Mouse (Mus musculus): ENCODE results near the gene Ugt1a9. TPM values are rescaled to one million over a fixed set of nuclear protein-coding genes. Genes with fewer than 3 reads are reported as not detected.
"Not testable (repeated sequence)": the region's sequence is repeated elsewhere in the genome, so short reads cannot be mapped to it uniquely, and the experiment has no call there.

The Ugt1a9 gene
- total and polyA plus RNA-seq, 3 experiments = not detected

DNA sequence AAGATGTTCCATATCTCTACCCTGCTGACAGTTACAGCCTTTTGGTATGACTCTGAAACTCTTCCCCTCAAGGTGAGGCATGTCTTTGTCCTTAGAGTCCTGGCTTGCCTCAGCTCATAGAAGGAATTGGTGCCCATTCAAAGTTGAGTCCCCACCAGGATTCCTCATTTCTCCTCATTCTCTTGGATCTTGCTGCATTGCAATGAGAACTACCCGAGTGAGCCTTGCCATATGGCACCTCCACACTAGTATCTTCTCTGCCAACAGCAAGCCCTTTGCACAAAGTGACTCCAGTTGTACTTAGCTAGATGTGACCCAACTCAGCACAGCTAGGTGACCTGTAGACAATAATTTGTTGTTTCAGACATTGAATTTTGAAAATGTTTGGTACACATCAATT is 153.0 kb downstream of the Ugt1a9 start:
- in situ Hi-C loops (cut with MboI; ENCODE audit: low pct_ligation_motif_present, low pct_unique_long_range_greater_than_20kb, low sequenced_read_pairs) = no loop called here
- no peaks in the 10 kb centered on the region for H3K79me2 ChIP-seq (replicated peaks; ENCODE audit: control insufficient read depth, extremely low read depth, insufficient read depth, poor library complexity, severe bottlenecking)
- H3K4me3 ChIP-seq (replicated peaks in 1 of 3; ENCODE audit: low read depth in 2 of 3, low read length in 2 of 3, poor library complexity in 1 of 3) = no peak overlapping the region
- dilution Hi-C loops (cut with MboI; ENCODE audit: extremely low pct_ligation_motif_present, extremely low pct_unique_long_range_greater_than_20kb, low sequenced_read_pairs) = no loop called here
- no peaks in the 10 kb centered on the region for H3K36me3 ChIP-seq (replicated peaks in 1 of 2; ENCODE audit: control insufficient read depth in 1 of 2, insufficient read depth in 1 of 2, low read length in 1 of 2)
- TF ChIP-seq ZKSCAN1 (IDR thresholded peaks at IDR 0.05; ENCODE audit: borderline replicate concordance, low read depth, low read length) = no peak
- TF ChIP-seq UBTF (IDR thresholded peaks at IDR 0.05; ENCODE audit: low read depth, low read length) = no peak
- H3K9ac ChIP-seq (ENCODE audit: insufficient read depth, low read depth) = no peak overlapping the region
- H3K4me1 ChIP-seq (ENCODE audit: control insufficient read depth in 1 of 2, insufficient read depth in 2 of 2) = 0 out of 4 replicates have a peak, but pooled peaks cover 0 to 3% of the 10 kb centered on the region in 2 experiments
- no peak overlapping the region for H3K4me2 ChIP-seq (ENCODE audit: insufficient read depth, low read depth, poor library complexity, severe bottlenecking)
- no peak for DNase-seq (ENCODE audit: extremely low read depth)
- H3K27ac ChIP-seq (ENCODE audit: insufficient read depth, low read depth) = no peak overlapping the region
- H3K9me3 ChIP-seq (replicated peaks; ENCODE audit: low read length) = peaks cover 57% of the 10 kb centered on the region
- no peaks in the 10 kb centered on the region for H3K27me3 ChIP-seq (replicated peaks)

DNA sequence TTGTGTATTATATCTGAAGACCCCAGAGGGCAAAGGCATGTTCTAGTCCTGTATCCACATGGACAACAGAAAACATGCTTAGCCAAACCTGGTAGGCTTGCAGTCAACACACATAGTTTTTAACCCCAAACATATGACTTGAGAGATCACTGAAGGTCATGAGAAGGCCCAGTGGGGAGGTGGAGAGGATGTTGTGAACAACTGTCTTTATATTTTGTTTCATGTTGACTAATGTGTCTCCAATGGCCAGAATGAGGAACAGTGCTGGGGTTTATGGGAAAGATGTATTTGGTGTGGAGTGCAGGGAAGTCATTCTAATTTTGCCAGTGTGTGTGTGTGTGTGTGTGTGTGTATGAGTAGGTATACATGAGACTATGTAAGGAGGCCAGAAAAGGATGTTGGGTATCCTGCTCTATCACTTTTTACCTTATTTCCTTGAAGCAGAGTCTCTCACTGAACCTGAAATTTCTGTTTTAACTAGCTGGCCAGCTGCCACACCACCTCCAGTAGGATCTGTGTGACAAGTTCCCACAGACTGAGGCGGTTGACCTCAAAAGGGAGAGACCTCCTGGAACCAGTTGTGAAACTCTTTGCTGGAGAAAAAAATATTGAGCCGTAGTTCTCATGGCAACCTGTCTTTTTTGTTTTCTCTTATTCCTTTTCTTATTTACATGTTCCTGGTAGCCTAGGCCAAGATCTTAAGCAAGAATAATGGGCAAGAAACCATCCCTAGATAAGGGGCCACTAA is 153.6 kb downstream of the Ugt1a9 start:
- DNase-seq (ENCODE audit: extremely low read depth) = no peak
- Histone ChIP-seq H3K4me2 (ENCODE audit: insufficient read depth, low read depth, poor library complexity, severe bottlenecking) (no peak overlapping the region), H3K4me1 (ENCODE audit: control insufficient read depth in 1 of 2, insufficient read depth in 2 of 2) (0 out of 4 replicates have a peak, but pooled peaks cover 0 to 3% of the 10 kb centered on the region in 2 experiments), H3K36me3 (replicated peaks in 1 of 2; ENCODE audit: control insufficient read depth in 1 of 2, insufficient read depth in 1 of 2, low read length in 1 of 2) (no peaks in the 10 kb centered on the region), H3K9ac (ENCODE audit: insufficient read depth, low read depth) (no peak overlapping the region), H3K4me3 (replicated peaks in 1 of 3; ENCODE audit: low read depth in 2 of 3, low read length in 2 of 3, poor library complexity in 1 of 3) (no peak overlapping the region), H3K9me3 (replicated peaks; ENCODE audit: low read length) (peaks cover 53% of the 10 kb centered on the region), H3K27me3 (replicated peaks) (no peaks in the 10 kb centered on the region), H3K79me2 (replicated peaks; ENCODE audit: control insufficient read depth, extremely low read depth, insufficient read depth, poor library complexity, severe bottlenecking) (no peaks in the 10 kb centered on the region), H3K27ac (ENCODE audit: insufficient read depth, low read depth) (no peak overlapping the region)
- TF ChIP-seq MAX (IDR thresholded peaks at IDR 0.05; ENCODE audit: low read length) = no peak
- TF ChIP-seq EP300 (IDR thresholded peaks at IDR 0.05; ENCODE audit: low read length) = no peak
- TF ChIP-seq E2F4 (IDR thresholded peaks at IDR 0.05; ENCODE audit: insufficient replicate concordance, low read depth, low read length) = no peak
- TF ChIP-seq TCF12 (IDR thresholded peaks at IDR 0.05; ENCODE audit: low read depth, low read length) = no peak
- TF ChIP-seq NELFE (IDR thresholded peaks at IDR 0.05; ENCODE audit: low read depth, low read length) = no peak
- TF ChIP-seq MXI1 (IDR thresholded peaks at IDR 0.05; ENCODE audit: low read depth, low read length) = no peak
- no peak for TF ChIP-seq SMC3 (IDR thresholded peaks at IDR 0.05; ENCODE audit: low read depth, low read length)
- TF ChIP-seq ZMIZ1 (IDR thresholded peaks at IDR 0.05; ENCODE audit: low read depth, low read length) = no peak
- TF ChIP-seq MEF2A (IDR thresholded peaks at IDR 0.05; ENCODE audit: borderline replicate concordance, low read depth, low read length) = no peak
- TF ChIP-seq RCOR1 (conservative IDR thresholded peaks at IDR 0.05; ENCODE audit: low read depth, low read length) = no peak
- TF ChIP-seq ZC3H11A (IDR thresholded peaks at IDR 0.05; ENCODE audit: low read depth, low read length) = no peak
- TF ChIP-seq UBTF (IDR thresholded peaks at IDR 0.05; ENCODE audit: low read depth, low read length) = no peak
- TF ChIP-seq TBP (conservative IDR thresholded peaks at IDR 0.05; ENCODE audit: low read depth, low read length) = no peak
- dilution Hi-C loops (cut with MboI; ENCODE audit: extremely low pct_ligation_motif_present, extremely low pct_unique_long_range_greater_than_20kb, low sequenced_read_pairs) = no loop called here
- in situ Hi-C loops (cut with MboI; ENCODE audit: low pct_ligation_motif_present, low pct_unique_long_range_greater_than_20kb, low sequenced_read_pairs) = no loop called here

DNA sequence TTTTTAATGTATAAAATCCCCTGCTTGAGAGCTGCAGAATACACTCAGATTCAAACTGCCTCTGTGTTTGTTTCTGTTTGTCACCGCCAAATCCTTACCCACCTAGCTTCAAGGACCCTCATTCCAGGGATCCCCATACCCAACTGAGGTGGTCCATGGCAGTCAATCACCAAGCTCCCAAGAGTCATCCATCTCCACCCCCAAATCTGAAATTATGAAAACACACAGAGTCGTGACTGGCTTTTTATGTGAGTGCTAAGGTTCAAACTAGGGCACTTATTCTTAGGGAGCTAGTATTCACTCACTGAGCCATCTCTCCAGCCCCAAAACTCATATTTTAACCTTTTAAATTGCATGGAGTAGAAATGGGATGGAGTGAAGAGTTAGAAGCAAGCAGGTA is 154.7 kb downstream of the Ugt1a9 start:
- H3K27ac ChIP-seq (ENCODE audit: insufficient read depth, low read depth); H3K4me2 ChIP-seq (ENCODE audit: insufficient read depth, low read depth, poor library complexity, severe bottlenecking); H3K36me3 ChIP-seq (replicated peaks in 1 of 2; ENCODE audit: control insufficient read depth in 1 of 2, insufficient read depth in 1 of 2, low read length in 1 of 2); dilution Hi-C loops (cut with MboI; ENCODE audit: extremely low pct_ligation_motif_present, extremely low pct_unique_long_range_greater_than_20kb, low sequenced_read_pairs); H3K27me3 ChIP-seq (replicated peaks); H3K4me1 ChIP-seq (ENCODE audit: control insufficient read depth in 1 of 2, insufficient read depth in 2 of 2); H3K4me3 ChIP-seq (replicated peaks in 1 of 3; ENCODE audit: low read depth in 2 of 3, low read length in 2 of 3, poor library complexity in 1 of 3); H3K79me2 ChIP-seq (replicated peaks; ENCODE audit: control insufficient read depth, extremely low read depth, insufficient read depth, poor library complexity, severe bottlenecking); DNase-seq (ENCODE audit: extremely low read depth); H3K9ac ChIP-seq (ENCODE audit: insufficient read depth, low read depth); in situ Hi-C loops (cut with MboI; ENCODE audit: low pct_ligation_motif_present, low pct_unique_long_range_greater_than_20kb, low sequenced_read_pairs): not testable (repeated sequence)
- H3K9me3 ChIP-seq (replicated peaks; ENCODE audit: low read length) = peaks cover 57% of the 10 kb centered on the region

Data from CH12.LX (cell line).